Mouse (Mus musculus) lung, postnatal 0 days (tissue): ENCODE measurements around the gene Dbr1.

Experiments used
- CTCF ChIP-seq: IDR thresholded peaks from 2 replicates; pipeline ENCODE4 v1.5.1; 2016; ENCODE audit warnings: antibody characterized with exemption, mild to moderate bottlenecking
- EP300 ChIP-seq: IDR thresholded peaks from 2 replicates; pipeline ENCODE4 v1.6.1; 2016; ENCODE audit warnings: antibody characterized with exemption, mild to moderate bottlenecking, control low read depth

GRCm38 (mm10) chr9:99559557-99559904, 16.1 kb upstream of the Dbr1 start:
- TF ChIP-seq CTCF (no peak), EP300 (no peak)
